Mouse (Mus musculus) adrenal gland, postnatal 10 days (tissue): ENCODE measurements at regions not wholly inside any gene's neighbourhood (a gene's known extent, or its start where the extent isn't known, plus 50 kb on each side); places are given as distances from the start of the nearest gene placed in this dataset.

ENCODE experiments used
- DNase-seq: peaks from one replicate; pipeline ENCODE4 v3.0.0; 2021; ENCODE audit warnings: mixed read lengths

DNA sequence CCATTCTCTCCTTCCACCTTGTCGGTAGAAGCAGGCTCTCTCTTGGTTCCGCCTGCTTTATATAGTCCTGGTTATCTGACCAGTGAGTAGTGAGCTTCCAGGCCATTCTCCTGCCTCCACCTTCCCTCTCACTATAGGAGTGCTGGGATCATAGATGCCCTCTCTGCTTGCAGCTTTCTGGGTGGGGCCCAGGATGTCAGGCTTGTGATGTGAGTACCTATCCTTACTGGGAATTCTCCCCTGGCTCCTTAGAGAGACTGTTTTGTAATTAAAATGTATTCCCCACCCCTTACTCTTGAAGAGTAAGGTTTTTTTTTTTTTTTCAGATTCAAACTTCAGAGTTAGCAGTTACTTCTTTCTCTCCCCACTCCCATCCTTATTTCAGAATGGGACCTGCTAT is 291.1 kb upstream of the Rtl1 start:
- DNase-seq: no peak

DNA sequence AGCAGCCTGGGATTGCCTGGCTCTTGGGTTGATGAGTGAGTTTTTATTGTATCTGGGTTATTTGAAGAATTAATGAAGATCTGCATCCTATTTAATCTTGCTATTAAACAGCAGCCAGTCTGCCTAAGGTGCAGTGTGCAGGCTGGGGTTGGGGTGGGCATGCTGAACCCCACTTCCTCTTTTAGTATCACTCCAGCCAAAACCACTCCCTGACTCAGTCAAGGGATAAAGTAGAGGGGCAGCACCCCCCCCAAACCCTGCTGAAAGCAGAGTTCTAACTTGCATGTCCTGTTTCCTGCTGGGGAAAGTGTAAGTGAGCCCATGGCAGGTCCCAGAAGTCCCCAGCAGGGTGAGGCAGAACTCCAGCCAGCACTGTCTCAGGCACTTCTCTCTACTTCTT is 292.7 kb upstream of the Rtl1 start:
- no peak for DNase-seq

DNA sequence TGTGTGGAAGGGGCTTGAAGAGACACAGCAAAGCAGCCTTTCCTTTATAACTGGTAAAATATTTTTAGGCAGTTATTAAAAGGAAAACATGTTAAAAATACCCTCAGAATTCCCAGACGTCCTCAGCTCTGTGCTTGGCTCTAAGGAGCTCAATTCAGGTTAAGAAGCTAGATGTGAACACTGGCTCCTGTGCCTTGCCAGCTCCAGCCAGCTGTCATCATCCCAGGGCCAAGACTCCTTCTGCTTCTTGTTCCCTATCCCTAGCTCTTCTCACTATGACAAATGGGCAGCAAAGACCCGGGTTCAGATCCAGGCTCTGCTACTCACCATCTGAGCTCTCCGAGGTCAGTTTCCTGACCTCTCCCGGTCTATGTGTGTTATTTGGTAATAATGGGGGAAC is 293.5 kb upstream of the Rtl1 start:
- DNase-seq: no peak

DNA sequence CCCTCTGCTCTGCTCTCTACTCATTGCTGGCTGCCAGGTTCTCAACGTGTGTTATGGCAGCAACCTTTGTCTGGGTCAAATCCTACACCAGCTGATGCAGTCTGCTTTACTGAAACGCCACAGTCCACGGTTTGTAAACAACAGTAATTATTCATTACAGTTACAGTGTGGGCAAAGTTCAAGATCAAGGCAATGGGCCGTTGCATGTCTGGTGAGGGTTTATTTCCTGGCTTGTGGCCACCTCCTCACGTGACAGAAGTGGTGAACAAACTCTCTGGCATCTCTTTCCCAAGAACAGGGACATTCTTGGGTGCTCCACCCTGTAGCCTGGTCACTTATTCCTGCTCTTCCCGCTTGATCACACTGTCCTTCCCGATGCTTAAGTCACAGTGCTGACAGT is 295.3 kb upstream of the Rtl1 start:
- DNase-seq: peak; percentile 73

DNA sequence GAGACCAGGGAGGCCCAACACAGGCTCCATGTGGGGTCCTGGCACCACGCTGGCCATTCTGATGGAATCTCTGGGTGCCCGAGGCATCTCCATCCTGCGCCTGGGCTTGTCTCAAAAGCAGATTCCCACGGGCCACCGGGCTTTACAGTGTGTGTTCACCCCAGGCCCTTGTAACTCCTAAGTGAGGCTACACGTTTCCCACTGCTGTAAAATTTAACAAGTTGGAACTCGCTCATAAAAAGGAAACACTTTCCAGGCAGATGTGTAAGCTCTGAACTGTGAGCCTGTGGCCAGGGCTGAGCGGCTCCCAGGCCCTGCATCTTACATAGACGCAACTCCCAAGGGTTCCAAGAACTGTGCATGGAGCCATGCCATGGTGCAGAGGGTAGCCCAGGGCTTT is 296.3 kb upstream of the Rtl1 start:
- DNase-seq: no peak

DNA sequence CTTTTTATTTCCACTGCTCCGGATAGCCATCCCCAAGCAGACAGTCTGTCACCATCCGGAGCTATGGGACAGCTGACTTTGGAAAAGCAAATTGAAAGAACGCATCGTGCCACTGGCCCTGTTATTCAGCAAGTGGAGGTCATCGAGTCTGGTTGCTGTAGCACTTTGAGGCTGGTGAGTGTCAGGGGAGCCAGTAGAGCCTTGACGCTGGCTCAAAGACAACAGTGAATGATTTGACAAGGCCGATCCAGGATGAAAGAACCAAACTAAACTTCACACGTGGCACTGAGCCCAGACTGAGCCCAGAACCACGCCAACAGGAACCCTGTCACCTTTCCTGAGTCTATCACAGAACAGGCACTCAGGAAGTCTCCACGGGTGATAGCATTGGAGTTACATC is 296.8 kb upstream of the Rtl1 start:
- peak; percentile 69 for DNase-seq

DNA sequence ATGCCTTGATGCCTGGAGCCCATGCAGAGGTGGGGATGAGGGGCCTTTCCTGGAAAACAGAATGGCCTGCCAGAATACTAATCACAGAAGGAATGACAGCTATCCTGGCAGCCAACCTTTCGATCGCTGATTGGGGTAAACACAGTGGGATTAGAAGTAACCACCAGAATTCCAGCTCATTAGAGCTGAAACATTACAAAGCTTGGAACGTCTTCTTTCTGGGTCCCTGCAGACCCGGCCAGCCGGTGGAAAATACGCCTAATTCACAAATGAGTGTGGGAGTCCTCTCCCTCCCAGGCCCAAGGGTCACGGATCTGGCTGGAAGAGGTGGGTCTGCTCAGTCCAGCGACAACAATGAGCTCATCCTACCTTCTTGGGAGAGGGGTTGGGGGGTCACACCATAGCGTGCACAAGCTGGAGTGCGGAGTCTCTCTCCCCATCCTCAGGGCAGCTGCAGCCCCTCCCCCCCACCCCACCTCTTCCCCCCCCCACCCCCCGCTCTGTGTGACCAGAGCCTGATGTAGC is 297.8 kb upstream of the Rtl1 start:
- DNase-seq: no peak

DNA sequence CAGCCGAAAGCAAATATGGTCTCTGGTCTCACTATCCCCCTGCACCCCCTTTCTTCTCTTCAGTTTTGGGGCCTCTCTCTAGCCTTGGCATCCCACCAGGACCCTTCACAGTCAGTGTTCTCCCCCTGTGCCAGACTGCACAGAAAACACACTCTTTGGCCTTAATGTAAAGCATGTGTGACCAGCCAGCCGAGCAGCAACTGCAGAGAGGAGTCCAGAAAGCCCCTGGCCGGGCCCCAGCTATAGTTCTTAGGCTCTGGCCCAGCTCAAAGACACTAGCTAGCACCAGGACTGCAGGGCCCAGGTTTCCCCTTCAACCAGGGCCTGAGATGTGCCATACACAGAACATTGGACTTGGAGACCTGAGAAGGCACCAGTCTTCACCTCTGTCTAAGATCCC is 299.3 kb upstream of the Rtl1 start:
- no peak for DNase-seq

DNA sequence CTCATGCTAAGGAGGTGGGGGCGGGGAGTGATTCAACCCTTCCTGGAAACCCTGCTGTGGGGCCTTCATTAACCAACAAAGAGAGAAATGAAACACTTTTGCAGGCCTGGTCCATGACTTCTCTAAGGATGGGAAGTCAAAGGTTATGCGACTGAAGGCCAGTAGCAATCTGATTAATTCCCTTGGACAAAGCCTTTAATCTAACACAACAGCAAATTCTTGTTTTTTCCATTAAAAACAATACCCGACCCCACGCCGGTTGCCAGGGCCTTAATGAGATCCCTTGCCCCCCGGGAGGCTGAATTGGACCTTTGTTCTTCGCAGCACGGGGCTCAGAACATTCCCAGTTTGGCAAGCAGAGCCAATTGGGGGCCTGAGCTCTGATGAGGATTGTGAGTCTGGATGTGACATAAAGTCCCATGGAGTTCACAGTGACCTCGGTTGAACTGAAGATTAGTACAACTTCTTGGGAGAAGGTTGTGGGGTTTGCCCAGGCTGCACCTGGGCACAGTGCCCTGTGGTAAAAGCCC is 310.9 kb upstream of the Rtl1 start:
- no peak for DNase-seq

DNA sequence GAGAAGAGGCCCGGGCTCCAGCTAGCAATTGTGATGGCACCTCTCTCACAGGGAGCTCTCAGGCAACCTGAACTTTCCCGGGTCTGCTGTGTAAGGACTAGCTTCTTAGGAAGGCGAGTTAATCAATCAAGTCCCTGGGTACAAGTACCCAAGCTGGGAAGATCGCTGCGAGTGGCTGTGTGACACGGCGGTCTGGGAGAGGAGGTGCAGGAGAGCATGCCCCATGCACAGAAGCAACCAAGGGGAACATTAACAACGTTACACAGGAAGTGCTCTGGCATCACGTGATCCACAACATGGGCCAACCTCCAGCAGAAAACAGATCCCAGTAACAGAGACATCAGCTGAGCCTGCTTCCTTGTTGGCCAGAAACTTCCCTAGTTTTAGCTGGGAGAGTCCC is 311.4 kb upstream of the Rtl1 start:
- no peak for DNase-seq

DNA sequence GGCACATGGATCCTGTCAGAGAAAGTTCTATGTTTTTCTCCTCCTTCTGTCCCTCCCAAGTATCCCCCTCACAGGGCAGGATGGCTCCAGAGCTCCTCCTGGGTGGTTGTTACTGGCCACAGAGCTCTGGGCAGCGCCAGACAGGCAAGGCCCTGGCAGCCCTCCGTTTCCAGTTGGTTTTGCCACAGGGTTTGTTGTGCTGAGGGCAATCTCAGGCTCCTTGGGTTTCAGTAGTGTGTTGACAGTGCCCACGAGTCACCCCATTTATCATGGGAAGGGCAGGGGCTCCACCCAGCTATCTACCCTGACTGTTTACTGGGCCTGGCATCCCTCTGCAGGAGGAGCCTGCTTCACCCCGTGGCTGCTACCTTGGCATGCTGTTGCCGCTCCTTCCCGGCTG is 317.6 kb upstream of the Rtl1 start:
- no peak for DNase-seq

DNA sequence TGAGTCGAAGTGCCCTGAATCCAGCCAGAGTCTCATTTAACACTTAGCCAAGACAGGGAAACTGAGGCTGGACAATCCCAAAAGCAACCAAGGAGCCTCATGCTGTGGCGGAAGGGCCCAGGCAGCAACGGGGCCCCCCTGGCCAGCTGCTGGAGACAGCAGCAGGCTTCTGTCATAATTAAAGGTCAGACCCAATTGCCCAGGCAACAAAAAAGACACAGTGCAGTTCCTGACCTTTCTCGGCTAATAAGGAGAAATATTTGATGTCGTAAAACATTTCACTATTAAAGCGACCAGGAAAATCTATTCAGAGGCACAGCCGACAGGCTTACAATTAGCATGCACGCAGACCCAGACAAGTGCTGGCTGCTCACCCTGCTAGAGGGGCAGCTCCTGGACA is 318.8 kb upstream of the Rtl1 start:
- DNase-seq: no peak

DNA sequence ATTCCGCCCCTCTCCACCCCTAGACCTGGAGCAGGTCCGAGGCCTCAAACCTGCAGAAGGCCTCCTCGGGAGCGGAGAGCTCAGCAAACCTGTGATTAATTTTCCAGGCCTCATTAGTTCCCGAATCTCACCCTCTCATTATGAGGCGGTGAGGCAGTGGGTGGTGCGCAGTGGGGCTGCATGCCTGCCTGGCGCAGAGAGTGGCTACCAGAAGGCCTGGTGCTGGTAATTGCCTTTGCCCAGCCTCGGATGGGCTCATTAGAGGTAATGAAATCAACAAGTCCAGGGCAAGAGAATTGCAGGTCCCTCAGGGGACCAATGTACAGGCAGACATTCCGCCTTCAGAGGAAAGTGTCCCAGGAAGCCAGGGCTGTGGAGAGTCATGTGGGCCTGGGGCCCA is 322.0 kb upstream of the Rtl1 start:
- DNase-seq: no peak

DNA sequence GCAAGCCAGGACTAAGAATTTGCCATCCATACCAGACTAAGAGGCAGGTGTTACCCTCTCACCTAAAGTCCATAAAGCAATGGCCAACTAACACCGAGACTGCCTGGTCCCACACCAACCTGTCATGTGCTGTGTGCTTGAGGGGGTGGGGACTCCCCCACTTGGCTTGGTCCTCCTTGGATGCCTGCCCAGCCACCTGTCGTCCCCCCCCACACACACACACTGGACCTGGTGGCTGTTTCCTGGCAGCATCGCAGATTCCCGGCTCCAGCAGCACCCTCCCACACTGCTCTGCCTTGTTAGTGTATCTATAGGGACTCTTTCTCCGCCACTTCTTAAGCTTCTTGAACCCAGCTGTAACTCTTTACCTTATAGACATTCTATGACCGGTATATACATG is 325.7 kb upstream of the Rtl1 start:
- DNase-seq: no peak

DNA sequence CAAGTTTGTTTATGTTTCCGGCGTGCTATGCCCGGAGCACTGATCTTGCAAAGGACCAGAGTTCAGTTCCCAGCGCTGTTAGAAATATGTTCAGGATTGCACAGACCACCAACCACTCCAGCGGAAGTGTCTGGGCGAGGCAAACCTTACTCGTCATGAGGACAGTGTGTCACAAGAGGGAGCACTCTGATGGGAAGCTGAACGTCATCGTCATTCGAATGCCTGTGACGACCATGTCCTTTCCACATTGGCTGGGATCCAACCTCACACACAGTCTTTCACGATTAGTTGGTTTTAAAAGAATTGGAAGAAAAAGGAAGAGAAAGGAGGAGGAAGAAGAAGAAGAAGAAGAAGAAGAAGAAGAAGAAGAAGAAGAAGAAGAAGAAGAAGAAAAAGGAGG is 326.5 kb upstream of the Rtl1 start:
- DNase-seq: no peak

DNA sequence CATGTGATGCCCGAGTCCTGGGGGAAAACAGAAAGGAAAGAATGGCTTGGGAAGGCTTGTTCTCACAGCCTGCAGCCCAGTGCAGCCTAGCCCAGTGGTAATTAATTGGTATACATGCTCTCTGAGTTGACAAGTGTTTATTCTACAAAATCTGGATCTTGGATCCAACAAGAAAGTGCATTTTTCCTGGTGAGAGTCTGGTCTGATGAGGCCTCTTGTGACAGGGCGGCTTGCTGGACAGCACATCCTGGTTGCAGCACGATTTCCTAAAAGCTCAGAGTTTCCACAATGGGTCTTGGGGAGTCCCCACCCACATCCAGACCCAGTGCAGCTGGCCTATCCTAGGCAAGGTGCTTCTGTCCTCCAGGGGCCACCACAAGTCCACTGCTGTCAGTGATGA is 332.7 kb upstream of the Dio3 start:
- DNase-seq: no peak

DNA sequence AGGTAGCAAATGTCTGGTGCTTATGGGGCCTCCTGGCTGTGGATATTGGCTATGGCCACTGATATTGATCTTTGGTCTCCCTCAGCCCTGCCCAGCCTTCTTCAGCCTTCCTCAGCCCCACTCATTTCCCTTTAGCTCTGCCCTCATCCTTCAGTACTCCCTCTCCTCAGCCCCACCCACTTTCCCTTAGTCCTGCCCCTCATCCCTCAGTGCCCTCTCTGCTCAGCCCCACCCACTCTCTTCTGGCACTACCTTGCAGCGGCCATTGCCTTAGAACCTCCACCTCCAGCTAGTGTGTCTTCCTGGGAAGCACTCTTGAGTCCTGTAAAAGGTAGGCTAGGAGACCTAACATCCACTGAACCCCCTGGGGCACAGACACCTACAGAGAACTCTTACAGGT is 331.9 kb upstream of the Dio3 start:
- DNase-seq: no peak

DNA sequence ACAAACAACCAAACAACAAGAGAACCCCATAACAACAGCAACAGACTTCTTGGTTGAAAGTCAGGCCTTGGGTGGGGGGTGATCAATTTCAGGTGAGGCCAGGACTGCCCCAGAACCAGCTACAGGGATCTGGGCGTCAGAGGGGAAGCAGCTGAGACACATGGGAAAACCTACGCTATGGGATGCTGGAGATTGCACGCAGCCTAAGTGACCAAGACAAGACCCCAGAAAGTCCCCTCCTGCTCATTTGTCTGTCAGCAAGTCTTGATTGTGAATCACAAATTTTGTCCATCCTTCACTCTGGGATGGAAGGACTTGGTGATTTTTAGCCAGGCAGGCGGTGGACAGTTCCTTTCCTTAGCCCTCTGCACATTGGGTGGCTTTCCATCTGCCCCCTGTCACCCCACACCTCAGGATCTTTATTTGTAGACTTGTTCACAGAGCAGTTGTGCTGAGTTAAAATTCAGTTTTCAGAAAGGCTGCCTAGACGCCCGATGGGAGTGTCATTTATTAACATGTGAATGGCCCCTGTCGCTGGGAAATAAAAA is 330.9 kb upstream of the Dio3 start:
- no peak for DNase-seq

DNA sequence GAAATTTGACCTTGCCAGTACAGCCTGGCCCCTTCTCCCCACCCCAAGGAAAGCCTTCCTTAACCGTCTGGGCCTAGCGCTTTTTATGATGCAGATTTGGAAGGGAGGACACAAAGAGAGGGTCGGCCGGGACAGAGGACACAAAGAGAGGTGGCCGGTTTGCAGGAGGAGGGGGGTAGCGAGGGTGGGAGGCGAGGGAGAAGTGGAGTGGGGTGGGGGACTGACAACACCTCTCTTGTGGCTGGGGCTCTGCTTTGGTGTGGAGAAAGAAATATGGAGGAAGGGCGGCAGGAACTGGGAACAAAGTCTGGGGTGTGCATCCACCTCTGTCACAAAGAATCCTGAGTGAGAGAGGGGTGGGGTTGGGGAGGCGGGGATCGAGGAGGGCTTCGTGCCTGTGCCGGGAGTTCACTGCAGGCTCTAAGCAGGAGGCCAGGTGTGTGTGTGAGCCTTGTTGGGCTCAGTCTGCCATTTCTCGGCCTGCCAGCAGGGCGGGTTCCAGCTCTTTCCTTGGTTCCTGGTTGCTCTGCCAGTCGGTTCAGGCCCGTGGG is 330.4 kb upstream of the Dio3 start:
- DNase-seq: no peak

DNA sequence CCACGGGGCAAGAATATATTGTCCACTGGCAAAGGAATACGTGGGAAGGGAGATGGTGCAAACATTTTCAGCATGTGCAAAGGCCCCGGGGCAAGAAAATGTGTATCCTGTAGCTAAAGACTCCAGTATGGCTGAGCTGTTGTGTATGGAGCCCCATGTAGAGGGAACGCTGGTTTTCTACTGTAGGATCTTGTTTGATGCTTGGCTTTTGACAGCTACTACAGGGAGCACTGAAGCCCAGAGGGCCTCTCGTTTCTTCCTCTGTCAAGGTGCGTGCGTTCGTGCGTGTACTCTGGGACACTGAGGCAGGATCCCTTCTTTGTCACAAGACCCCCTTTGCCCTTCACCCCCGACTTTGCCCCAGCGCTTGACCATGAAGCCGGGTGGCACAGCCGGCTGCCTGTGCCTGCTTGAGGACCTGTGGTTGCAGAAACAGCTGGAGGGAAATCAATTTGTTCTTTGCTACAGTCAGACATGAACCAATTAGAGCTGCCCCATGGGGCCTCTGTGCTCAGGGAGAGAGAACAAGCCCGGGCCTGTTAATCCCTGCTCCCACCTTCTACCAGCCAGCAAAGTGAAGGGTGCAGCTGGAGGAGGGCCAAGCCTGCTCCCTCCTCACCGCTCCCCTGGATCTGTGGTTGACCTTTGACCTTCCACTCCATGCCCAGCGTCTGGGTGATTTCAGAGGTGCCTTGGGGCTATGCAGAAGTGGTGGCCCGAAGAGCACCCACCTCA is 329.5 kb upstream of the Dio3 start:
- no peak for DNase-seq

DNA sequence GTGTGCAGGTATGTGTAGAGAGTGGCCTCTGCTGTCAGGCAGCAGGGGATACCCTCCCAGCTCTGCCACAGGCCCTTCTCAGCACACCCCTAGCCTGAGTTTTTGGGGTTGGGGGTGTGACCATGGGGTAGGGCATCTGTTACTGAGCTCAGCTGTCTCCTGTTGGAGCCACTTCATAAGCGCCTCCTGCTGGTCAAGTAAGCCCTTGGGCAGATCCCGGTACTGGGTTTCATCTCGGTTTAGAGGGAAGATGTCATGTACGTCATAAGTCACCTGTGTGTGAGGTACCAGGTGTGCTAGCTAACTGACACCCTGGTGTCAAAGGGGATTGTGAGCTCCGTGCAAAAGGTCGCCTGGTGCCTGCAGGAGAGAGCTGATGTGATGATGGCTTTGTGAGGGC is 328.2 kb upstream of the Dio3 start:
- DNase-seq: no peak

DNA sequence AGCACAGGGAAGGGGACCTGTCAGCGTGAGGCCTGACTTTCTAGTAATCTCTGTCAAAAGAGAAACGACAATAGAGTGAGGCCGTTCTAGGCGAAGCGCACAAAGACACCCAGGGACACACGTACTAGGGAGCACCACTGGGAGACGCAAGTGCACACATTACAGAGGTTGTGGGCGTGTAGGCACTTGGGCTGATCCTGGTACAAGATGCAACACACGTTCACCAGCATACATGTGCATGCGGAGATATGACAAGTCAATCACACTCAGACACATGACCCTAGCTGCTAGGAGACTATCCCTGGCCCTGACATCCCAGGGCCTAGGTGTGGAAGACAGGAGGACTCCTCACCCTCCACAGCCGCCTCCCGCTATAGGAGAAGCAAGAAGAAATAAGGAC is 327.4 kb upstream of the Dio3 start:
- no peak for DNase-seq

DNA sequence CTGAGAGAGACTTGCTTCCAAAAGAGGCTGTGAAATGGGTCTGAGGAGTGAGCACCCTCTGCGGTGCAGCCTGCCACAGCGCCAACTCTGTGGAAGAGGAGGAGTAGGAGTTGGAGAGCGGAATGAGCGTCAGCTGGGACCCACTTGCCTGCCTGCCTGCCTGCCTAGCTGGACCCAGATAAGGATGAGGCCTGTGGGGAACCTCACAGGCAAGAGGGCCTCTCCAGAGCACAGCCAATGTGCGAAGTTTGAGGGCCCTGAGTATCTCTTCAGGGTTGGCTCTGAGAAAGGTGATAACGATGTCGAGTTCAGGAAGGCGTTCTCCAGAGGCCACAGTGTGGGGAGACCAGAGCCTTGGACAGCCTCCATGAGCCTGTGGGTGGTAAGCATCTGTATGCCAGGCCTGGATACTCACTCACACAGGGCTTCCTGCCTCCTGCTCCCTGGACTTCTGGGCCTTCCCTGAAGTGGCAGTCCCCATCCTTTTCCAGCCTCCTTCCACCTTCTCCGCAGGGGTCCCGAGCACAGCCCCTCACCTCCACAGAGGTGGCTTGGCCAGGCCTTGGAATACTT is 326.9 kb upstream of the Dio3 start:
- no peak for DNase-seq

DNA sequence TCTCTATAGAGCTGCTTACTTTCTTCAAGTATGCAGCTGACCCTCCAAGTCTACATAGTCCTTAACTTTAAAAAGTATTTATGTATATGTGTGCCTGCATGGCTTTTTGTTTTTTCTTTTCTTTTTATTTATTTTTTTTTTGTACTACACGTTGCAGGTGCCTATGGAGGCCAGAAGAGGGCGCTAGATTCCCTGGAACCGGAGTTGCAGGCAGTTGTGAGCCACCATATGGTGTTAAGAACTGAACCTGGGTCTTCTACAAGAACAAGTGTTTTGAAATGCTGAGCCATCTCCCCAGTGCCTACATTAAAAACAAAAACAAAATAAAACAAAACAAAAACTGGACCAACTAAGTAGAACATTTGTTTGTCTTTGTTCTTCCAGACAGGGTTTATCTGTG is 325.9 kb upstream of the Dio3 start:
- DNase-seq: no peak
